Mouse (Mus musculus): ENCODE measurements at regions not wholly inside any gene's neighbourhood (a gene's known extent, or its start where the extent isn't known, plus 50 kb on each side); places are given as distances from the start of the nearest gene placed in this dataset.

DNA sequence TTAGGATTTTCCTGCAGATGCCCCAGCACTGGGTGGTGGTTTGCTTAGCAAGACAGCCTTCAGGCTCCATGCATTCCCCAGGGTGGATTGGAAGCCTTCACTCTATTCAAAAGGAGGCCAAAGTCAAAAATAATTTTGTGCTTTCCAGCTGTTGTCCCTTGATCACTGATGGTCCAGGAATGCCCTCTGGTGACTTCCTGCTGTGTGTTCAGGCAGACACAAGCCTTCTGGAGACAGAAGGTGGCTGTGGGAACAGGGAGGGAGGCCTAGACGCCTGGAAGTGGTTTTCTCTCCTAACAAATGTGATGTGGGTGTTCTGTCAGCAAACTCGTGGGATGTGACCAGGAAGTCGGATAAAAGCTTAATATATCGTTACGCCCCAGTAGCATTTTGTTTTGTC lies 81.3 kb downstream of the Atp6ap1l start:
- no peak for DNase-seq

DNA sequence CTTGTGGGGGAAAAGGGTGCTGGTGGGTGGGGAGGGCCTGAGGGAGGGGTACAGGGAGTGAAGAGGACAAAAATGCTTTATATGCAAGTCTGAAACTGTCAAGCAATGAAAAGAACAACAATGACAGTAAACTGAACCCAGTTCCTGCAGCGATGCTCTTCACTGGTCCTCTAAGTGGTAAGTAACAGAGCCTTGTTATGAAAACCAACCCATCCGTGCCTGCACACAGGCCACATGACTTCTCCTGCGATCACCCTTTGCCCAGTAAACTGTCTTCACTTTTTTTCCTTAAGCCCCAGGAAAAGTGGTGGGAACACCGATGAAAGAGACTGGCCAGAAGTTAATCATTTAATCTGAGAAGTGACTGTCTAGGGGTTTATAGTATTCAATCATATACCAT lies 83.3 kb downstream of the Atp6ap1l start:
- no peak for DNase-seq

DNA sequence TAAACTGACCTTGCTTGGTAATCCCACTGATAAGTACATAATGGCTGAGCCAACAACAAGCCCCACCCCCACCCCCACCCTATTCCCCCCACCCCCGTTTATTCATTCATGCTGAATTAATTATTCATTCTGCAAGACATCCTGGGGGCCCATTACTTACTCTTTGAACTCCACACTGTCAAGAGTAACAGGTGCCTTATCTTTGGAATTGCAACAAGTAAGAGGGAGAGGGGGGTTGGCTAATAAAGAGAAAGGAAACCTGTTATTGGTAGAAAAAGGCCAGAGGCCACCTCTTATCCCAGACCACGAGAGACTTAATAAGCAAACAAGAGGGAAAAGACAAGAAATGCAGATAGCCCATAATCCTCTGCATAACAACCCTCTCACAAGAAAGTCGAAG lies 84.7 kb downstream of the Atp6ap1l start:
- no peak for DNase-seq

DNA sequence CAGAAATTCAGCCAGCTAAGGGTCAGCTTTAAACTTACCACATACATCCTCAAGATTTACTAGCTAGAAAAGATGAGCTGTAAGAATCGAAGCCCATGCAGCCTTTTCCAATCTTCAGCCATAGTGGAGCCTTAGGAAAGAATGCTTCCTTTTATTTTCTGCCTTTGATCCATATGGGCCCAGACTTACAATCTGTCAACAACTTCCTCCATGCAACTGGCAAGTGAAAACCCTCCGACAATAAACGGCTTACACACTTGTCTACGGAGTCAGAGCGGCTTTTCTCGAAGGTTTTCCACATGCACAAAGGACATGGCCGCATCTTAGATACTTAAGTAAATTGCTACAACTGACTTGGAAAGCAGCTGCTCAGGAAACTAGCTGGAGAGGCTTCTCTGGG lies 85.2 kb downstream of the Atp6ap1l start:
- no peak for DNase-seq

DNA sequence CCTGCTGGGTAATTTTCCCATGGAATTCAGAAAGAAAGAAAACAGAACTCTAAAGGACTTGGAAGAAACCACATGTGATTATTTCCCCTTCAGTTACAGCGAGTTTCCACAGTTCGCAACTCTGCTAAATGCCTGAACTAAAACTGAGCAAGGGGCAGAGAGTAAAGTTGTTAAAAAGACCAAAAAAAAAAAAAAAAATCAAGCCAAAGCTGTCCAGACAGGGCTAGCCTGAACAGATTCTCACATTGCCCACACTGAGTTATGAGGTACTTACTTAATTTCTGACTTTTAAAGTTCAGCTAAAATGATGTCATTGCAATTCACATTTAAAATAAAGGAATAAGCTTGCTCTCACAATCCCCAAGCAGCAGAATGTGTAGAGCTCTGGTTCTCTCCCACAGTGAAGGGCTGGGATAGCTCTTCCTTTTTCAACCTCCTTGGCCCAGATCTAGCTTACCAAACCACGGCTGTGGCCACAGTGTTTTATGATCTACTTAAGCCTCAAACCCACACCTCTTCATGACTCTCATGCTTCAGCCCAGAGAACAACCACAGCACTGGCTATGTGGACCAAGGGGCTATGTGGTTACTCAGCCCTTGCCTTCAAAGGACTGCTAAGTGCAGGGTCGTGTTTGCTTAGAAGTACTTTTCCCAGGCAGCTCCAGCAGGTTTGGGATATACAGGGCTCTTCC lies 90.8 kb downstream of the Atp6ap1l start:
- no peak for DNase-seq

DNA sequence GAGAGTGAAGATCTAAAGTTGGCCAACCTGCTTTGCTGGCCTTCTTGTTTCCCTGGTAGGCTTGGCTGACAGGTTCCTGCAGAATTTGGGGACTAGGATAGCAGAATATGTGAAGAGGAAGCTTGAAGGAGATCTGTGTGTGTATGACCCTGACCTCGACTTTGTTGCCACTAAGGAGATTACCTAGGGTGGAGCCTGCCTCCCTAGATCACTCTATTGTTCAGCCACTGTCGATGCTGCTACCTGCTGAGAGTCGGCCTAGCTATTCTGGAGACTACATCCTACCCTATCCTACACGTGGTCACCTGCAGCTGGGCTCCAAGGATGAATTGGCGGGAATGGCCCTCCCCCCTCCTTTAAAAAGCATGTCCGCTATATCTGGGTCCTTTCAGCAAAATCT lies 95.1 kb downstream of the Atp6ap1l start:
- DNase-seq: no peak

DNA sequence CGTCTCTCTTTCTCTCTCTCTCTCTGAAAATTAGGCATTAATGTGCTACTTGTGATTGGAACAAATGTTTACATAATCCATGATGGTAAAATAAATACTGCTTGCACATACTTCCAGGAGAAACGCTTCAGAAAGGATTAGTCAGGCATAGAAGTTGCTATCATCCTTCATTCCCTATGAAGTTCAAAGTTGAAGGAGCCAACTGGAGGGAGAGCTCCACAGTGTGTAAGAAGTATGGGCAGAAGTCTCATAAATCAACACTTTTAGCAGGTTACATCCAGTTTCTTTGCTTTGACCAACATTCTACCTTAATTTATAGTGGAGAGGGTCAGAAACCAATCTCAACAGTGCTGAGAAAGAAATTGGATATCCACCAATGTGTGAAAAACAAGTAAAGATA lies 105.5 kb downstream of the Atp6ap1l start:
- no peak for DNase-seq

DNA sequence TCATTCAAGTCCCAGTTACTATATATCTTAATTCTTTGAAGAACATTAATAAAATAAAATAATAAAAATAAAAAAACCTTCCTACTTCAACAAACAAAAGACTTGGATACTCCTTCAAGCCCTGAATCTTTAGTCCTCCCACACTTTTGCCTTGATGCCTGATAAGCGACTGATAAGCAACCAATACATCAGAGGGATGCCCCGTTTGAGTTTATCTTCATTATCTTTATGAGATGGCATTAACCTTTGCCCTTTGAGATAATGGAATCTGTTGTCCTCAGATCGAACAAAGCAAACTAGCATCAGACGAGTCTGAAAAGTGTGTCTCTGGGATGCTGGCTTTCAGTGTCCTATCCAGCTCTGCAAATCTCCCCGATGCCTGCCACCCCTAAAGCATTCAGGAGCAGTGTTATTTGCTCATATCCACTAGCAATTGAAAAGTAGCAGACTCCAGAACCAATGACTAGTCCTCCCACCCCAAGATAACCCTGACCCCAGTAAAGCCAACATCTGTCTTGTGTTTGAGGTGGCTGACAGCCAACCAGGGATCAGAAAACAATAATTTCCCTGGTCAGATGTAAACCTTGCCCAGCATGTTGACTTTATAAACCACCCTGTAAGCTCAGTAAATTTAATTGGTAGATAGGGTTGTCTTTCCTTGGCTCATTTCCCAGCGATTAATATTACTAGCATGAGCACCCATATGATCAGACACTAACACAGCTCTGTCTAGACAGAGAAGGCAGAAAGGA lies 106.2 kb downstream of the Atp6ap1l start:
- DNase-seq: no peak

DNA sequence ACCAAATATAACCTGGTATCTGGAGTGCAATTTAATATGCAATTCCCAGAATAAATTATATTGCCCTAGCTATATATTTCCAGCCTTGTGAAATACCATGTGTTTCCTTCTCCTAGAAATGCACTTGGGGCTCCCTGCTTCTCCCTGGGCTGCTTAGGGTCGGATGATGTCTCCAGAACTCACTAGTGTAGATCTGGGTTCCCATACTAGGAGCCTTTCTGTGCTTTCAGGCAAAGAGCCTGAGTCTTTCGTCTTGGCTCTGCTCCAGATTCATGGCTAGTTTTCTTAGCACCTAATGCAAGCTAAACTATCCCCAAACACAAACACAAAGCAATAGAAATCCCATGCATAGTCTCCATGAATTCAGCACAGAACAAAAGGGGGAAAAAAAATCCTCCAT lies 106.8 kb downstream of the Atp6ap1l start:
- DNase-seq: no peak

DNA sequence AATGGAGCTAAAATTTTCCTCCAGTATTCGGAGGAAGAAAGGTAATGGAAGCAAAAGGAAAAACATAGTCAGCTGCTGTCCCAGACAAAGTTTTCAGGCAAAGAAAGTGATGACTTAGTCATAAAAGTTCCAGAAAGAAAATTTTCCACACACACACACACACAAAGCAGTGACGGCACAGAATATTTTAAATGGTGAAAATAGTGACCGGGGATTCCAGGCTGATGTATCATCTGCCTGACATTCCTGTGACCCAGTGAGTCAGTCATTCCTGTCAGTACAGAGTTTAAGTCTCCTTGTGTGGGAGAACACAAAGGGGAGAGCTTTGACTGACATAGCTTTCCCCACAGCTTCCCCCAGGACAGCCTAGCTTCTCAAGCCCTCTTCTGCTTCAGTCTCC lies 107.9 kb downstream of the Atp6ap1l start:
- no peak for DNase-seq

DNA sequence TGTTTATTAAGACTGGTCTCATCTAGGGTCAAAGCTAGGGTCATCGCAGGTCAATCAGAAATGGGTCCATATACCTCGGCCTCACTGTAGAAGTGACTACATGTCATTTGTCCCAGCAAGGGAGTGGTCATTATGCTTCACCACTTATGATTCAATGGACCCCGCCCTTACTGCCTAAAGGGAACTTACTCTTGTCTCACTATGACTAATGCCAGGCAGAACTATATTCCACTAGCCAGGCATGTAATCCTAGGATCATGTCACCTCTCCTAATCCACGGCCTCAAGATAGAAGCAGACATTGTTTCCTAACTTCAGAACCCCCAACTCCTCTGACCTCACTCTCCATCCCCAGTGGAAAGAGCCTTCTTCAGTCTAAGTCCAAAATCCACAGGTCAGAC lies 108.3 kb downstream of the Atp6ap1l start:
- no peak for DNase-seq

DNA sequence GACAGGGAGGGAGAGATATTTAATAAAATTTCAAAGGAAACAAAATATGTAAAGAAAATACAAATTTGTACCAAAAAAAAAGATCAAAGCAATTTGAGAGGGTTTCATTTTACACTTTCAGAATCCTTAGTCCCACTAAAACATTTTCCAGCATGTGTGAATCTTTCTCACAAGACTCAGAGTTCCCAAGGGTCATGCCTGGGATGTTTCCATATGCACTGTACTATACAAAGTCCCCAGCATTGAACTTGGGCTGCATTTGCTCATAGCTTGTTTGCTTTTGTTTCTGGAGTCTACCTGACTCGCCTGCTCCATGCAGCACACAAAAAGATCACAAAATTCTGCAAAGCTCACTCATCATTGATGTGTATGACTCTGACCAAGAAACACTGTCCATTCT lies 122.7 kb downstream of the Atp6ap1l start:
- DNase-seq: no peak

DNA sequence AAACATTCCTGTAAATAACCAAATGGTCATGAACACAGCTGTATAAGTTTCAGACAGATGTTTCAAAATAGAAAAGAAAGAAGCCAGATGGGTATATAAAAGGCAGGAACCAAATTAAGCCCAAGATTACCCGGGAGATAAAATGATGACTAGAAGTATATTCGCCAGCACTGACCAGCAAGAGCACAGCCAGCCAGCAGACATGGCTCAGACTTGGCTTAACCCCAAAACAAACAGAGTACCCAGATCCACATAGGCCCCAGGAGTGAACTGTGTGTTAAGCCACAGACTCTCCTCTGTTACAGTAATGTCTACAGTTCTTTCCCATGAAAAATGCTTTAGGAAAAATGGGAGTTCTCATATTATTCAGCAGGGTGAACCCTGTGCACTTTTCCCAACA lies 123.2 kb downstream of the Atp6ap1l start:
- no peak for DNase-seq

DNA sequence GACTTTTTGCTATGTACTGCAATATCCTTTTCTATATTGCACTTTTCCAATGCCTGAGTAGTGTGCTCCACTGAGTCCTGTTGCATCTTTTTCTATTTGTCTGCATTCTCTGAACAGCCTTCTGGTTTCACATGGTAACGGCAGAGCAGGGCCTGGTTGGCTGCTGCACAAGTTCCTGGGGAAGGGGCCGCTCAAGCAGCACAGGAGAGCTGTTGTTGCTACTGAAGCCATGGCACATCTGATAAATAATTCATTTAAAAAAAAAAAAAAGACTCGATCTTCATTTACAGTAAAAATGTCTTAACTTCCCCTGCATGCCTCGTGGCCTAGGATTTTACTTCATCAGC lies 127.2 kb downstream of the Atp6ap1l start:
- DNase-seq: no peak

DNA sequence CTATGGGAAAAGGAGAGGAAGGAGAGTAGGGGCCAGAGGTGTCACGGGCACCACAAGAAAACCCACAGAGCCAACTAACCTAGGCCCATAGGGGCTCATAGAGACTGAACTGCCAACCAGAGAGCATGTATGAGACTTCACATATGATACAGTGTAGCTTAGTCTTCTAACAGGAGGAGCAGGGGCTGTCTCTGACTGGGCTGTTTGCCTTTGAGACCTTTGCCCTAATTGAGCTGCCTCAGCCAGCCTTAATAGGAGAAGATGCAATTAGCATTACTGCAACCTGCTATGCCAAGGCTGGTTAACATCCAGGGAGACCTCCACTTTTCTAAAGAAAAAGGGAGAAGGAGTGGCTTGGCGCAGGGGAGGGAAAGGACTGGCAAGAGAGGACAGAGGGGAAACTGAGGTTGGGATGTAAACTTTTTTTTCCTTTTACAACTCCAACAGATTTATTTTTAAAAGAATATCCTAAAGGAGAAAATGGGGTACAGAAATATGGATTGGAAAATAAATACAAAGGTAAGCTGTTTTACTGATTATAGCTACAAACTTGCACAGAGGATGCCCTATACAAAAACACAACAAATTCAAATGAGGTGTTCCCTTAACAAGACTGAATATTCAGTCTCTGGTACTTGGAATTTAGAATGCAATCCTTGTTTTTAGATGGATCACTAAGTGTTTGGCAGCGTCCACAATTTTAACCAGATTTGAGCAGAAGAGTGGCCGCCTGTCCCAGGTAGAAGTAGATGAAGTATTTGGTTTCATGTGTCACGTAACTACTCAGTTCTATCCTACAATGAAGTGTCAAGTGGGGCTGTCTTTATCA lies 127.8 kb downstream of the Atp6ap1l start:
- no peak for DNase-seq

DNA sequence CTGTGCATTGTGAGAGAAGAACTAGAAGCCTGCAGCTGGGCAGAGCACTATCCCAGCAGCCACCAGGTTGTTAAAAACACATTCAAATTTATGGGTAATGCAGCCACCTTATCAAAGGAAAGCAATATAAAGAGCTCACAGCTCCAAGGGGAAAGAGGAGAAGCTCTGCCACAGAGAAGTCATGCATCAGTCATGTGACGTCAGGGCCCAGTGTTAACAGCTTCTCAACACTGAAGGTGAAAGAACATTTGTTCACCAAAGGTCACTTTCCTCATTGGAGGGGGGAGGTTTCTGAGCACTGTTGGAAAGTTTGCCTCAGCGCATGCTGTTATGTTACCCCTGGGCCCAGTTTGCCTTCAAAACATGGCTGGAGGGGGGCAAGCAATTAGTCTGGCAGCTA lies 143.0 kb downstream of the Atp6ap1l start:
- DNase-seq: peak; percentile 11 to 44

DNA sequence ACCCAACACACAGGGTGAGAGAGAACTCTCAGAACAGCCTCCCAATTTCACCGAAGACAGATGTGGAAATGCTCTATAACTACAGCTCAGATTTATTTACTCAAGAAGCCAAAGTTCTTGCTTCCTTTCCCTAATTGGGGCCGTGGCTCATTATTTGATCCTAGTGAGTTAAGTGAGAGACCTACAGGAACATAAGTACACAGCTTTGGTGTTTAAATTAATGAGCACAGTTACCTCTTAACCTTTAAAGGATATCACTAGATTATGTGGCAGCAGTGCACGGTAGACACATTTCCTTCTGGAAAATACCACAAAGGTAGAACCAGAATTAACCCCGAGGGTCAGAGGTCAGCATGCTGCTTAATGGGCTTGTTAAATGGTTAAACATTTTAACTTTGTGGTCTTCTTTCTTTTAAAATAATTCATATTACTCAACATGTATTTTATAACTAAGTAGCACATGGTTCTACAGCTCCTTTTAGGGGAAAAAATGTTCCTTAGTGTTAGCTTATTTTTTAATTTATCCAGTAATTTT lies 144.6 kb downstream of the Atp6ap1l start:
- peak in 1 of 2 experiments; percentile 17 for DNase-seq

DNA sequence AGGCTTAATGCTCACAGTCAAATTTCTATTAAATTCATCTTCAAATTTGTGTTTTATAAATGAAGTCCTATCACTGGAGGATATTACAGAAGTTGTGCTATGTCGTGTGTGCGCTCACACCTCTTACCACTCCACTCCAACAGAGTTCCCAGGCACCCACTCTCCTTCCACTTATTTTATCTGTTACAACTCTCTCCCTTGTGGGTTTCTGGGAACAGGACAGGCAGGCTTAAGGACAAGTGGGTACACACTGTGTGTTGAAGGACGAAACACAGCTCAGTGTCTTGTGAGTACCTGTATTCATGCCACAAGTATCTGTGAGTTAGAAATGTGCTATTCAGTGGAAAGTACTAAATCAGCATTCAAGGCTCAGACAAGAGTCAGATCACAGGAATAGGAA lies 150.7 kb downstream of the Atp6ap1l start:
- DNase-seq: no peak

DNA sequence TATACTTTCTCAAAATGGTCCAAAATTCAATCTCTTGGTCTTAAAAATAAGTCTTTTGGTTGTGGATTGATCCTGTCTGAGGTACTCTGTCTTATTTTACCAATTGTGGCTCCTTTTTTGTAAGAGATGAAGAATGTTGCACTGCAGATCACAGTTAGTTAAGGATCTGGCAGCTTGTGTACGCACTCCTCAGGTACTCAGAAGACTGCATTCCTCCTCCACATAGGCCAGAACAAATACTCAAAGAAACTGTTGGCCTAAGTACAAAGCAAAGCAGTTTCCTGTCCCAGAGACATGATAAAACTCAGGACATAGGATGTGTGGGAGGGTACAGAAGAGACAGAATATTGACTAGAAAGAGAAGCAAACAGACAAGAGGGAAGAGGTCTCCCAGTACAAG lies 155.4 kb downstream of the Atp6ap1l start:
- no peak for DNase-seq

DNA sequence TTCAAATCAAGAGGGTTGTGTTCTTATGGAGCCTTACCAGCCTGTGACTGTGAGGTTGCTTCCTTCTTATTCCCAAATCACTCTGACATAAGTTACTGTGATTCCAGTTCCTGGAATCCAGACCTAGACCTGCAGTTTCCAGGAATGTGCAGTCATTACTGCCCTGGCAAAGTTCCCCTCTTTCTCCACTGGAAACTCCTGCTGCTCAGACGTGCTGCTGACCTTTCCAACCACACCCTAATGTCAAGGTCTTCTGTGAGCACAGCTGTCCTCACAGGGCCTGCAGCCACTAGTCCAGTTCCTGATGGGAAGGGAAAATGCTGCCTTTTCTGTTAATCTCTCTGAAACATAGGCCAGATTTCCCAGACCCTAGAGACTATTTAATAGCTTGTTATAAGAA lies 160.1 kb downstream of the Atp6ap1l start:
- peak in 1 of 2 experiments; percentile 34 for DNase-seq

DNA sequence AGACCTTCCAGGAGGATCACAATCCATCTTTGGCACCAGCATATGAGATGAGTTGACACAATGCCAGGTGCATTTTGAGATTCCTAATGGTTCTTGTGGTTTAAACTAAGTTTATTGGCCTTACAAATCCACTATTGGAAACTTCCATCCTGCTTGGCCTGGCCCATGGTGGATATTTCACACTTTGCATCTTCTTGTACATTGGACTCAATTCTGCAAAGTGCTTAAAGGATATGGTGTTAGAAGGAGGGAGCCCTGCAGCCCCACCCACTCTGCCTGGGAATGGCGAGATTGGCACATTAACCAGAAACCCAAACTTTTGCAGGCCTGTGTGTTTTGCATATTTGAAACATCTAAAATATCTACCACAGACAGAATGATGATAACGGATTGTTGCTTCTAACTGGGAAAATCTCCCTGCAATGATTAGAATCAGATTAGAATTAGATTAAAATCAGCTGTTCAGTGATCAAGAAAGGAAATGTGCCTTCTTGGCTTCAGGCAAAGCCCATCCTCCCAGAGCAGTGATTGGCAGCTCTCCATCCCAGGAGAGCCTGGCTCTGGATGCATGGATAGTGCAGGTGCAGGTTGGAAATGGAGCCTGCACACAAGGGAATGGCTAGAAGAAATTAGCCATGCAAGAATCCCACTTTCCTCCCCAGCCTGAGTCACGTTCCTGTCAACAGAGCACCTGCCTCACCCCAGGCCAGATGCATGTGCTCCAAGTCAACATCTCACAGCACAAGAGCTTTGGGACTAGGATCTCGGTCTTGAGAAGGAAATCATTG lies 162.3 kb downstream of the Atp6ap1l start:
- DNase-seq: no peak

DNA sequence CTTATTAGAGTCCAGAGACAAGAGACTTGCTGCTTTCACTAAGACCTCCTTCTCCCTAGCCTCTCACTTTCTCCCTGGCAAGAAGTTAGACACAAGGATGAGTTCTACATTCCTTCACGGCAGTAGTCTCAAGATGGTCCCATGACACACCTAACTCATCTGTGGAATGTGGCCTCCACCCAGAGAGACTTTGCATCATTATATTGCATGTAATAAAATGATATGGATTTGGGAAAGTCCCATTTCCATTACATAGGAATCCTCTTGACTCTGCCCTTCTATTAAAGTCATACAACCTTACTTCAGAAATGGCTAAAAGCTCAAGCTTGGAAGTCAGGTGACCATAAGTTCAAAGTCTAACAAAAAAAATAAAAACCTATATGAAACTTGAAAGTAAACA lies 165.4 kb downstream of the Atp6ap1l start:
- DNase-seq: no peak

DNA sequence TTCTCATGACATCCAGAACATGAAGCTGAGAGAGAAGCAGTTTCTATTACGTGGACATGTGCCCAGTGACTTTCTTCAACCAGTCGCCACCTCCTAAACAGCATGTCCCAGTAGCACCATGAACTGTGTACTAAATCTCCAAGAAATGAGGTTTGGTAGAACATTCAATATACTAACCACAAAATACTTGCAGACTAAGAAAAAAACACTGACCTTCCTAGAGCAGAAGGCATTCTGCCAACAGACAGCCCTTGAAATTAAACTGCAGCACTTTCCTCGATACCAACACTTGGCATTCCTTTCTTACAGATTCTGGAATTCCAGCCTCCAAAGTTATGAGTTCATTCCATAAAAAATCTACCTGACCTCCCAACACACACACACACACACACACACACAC lies 166.6 kb downstream of the Atp6ap1l start:
- DNase-seq: no peak
